Mouse (Mus musculus) midbrain, embryonic 11.5 days (tissue): ENCODE measurements at regions not wholly inside any gene's neighbourhood (a gene's known extent, or its start where the extent isn't known, plus 50 kb on each side); places are given as distances from the start of the nearest gene placed in this dataset.

Experiments
- ATAC-seq: fragments of 200-750 bp; cut with Nextera tagmentation; 2 replicates; pipeline ENCODE4 v1.8.0; 2017; ENCODE audit warnings: moderate TSS enrichment, moderate library complexity; ENCODE audit not compliant: low FRiP score
- DNase-seq: peaks from one replicate; pipeline ENCODE4 v3.0.0; 2015; ENCODE audit warnings: low spot score; ENCODE audit errors: missing footprints
- H3K27ac ChIP-seq: fragments of 300-500 bp; sonication (generic); 2 replicates; pipeline ENCODE4 v1.5.1; 2014; ENCODE audit warnings: low read depth, low read length
- H3K27me3 ChIP-seq: fragments of 300-500 bp; sonication (generic); 2 replicates; pipeline ENCODE4 v1.6.1; 2014; ENCODE audit warnings: mild to moderate bottlenecking, low read length, moderate library complexity, mixed read lengths; ENCODE audit not compliant: control insufficient read depth, insufficient read depth
- H3K36me3 ChIP-seq: fragments of 300-500 bp; sonication (generic); 2 replicates; pipeline ENCODE4 v1.6.1; 2014; ENCODE audit warnings: mild to moderate bottlenecking, low read length, moderate library complexity, mixed read lengths; ENCODE audit not compliant: control insufficient read depth, insufficient read depth
- H3K4me1 ChIP-seq: fragments of 300-500 bp; sonication (generic); 2 replicates; pipeline ENCODE4 v1.6.1; 2014; ENCODE audit warnings: low read length; ENCODE audit not compliant: control insufficient read depth, insufficient read depth
- H3K4me2 ChIP-seq: fragments of 300-500 bp; sonication (generic); 2 replicates; pipeline ENCODE4 v1.6.1; 2014; ENCODE audit warnings: mild to moderate bottlenecking, moderate library complexity
- H3K4me3 ChIP-seq: fragments of 300-500 bp; sonication (generic); 2 replicates; pipeline ENCODE4 v1.5.1; 2014; ENCODE audit warnings: low read depth, low read length
- H3K9ac ChIP-seq: fragments of 300-500 bp; sonication (generic); 2 replicates; pipeline ENCODE4 v1.6.1; 2014; ENCODE audit warnings: low read length
- H3K9me3 ChIP-seq: fragments of 300-500 bp; sonication (generic); 2 replicates; pipeline ENCODE4 v1.6.1; 2016; ENCODE audit warnings: low read length; ENCODE audit not compliant: control insufficient read depth
- WGBS: fragments of 180-500 bp; shearing (Covaris S2); extraction: QIAGEN DNeasy Blood & Tissue Kit; methylation state at CpG from one replicate; pipeline ENCODE4 v1.1.7; 2014; 5-methylcytosine and 5-hydroxymethylcytosine counted together

- no peak overlapping the region for H3K4me3 ChIP-seq
- 91% methylated on average over 4 of the region's 4 CpGs for WGBS
- no peak for DNase-seq
These were observed 408.8 kb upstream of the Ubash3b start for GRCm38 (mm10) chr9:41570262-41570661.

GRCm38 (mm10) chr9:41566496-41566895, 405.0 kb upstream of the Ubash3b start:
- Histone ChIP-seq H3K36me3 (no peaks in the 10 kb centered on the region), H3K4me2 (no peak overlapping the region), H3K9me3 (no peaks in the 10 kb centered on the region), H3K4me1 (peaks cover 2% of the 10 kb centered on the region; the same call in 1 of the 2 replicates), H3K27me3 (no peaks in the 10 kb centered on the region), H3K27ac (no peak overlapping the region), H3K9ac (no peak overlapping the region), H3K4me3 (no peak overlapping the region)
- WGBS: 75% methylated on average over 5 of the region's 5 CpGs
- DNase-seq (peak; percentile 79), ATAC-seq (no peak)

More at GRCm38 (mm10) chr9:41570262-41570661, 408.8 kb upstream of the Ubash3b start:
- Histone ChIP-seq H3K9me3 (no peaks in the 10 kb centered on the region), H3K27me3 (no peaks in the 10 kb centered on the region), H3K36me3 (no peaks in the 10 kb centered on the region), H3K9ac (no peak overlapping the region), H3K27ac (no peak overlapping the region), H3K4me1 (peaks cover 2% of the 10 kb centered on the region; the same call in 1 of the 2 replicates), H3K4me2 (no peak overlapping the region)
- ATAC-seq: no peak

GRCm38 (mm10) chr9:41565784-41566183, 404.3 kb upstream of the Ubash3b start:
- Histone ChIP-seq H3K4me3 (no peak overlapping the region), H3K9ac (no peak overlapping the region), H3K36me3 (no peaks in the 10 kb centered on the region), H3K4me2 (no peak overlapping the region), H3K9me3 (no peaks in the 10 kb centered on the region), H3K27me3 (no peaks in the 10 kb centered on the region), H3K27ac (no peak overlapping the region; the same call in 1 of the 2 replicates), H3K4me1 (peaks cover 2% of the 10 kb centered on the region; the same call in 1 of the 2 replicates)
- DNase-seq: peak; percentile 72
- ATAC-seq: no peak
- WGBS: 83% methylated on average over 7 of the region's 7 CpGs

- ATAC-seq (no peak), DNase-seq (no peak)
These were observed 401.9 kb upstream of the Ubash3b start for GRCm38 (mm10) chr9:41563376-41563775.

GRCm38 (mm10) chr9:41558456-41558855, 397.0 kb upstream of the Ubash3b start:
- Histone ChIP-seq H3K4me1 (no peaks in the 10 kb centered on the region), H3K4me3 (no peak overlapping the region), H3K36me3 (no peaks in the 10 kb centered on the region), H3K27me3 (no peaks in the 10 kb centered on the region), H3K9me3 (no peaks in the 10 kb centered on the region), H3K4me2 (no peak overlapping the region), H3K9ac (no peak overlapping the region), H3K27ac (no peak overlapping the region)
- WGBS: 98% methylated on average over 3 of the region's 3 CpGs
- ATAC-seq (no peak), DNase-seq (peak; percentile 53)

More at GRCm38 (mm10) chr9:41563376-41563775, 401.9 kb upstream of the Ubash3b start:
- Histone ChIP-seq H3K9ac (no peak overlapping the region), H3K9me3 (no peaks in the 10 kb centered on the region), H3K4me1 (peaks cover 2% of the 10 kb centered on the region; the same call in 1 of the 2 replicates), H3K27ac (no peak overlapping the region), H3K4me2 (no peak overlapping the region), H3K27me3 (no peaks in the 10 kb centered on the region), H3K4me3 (no peak overlapping the region), H3K36me3 (no peaks in the 10 kb centered on the region)
- 89% methylated on average over 2 of the region's 2 CpGs for WGBS

- no peak overlapping the region for H3K4me3 ChIP-seq
- H3K36me3 ChIP-seq: no peaks in the 10 kb centered on the region
- H3K27ac ChIP-seq: no peak overlapping the region
- no peaks in the 10 kb centered on the region for H3K9me3 ChIP-seq
- no peak overlapping the region for H3K9ac ChIP-seq
- WGBS: 90% methylated on average over 4 of the region's 4 CpGs
- no peak for ATAC-seq
- no peaks in the 10 kb centered on the region for H3K27me3 ChIP-seq
- H3K4me2 ChIP-seq: no peak overlapping the region
- H3K4me1 ChIP-seq: no peaks in the 10 kb centered on the region
- DNase-seq: peak; percentile 62
These were observed 395.4 kb upstream of the Ubash3b start for GRCm38 (mm10) chr9:41556888-41557287.

GRCm38 (mm10) chr9:41545776-41546175, 384.3 kb upstream of the Ubash3b start:
- WGBS: 83% methylated on average over 1 of the region's 1 CpGs

GRCm38 (mm10) chr9:41542511-41542910, 381.0 kb upstream of the Ubash3b start:
- H3K4me1 ChIP-seq: no peaks in the 10 kb centered on the region
- 91% methylated on average over 5 of the region's 5 CpGs for WGBS

More at GRCm38 (mm10) chr9:41545776-41546175, 384.3 kb upstream of the Ubash3b start:
- Histone ChIP-seq H3K27ac (no peak overlapping the region), H3K36me3 (no peaks in the 10 kb centered on the region), H3K4me3 (no peak overlapping the region), H3K9ac (no peak overlapping the region), H3K4me1 (no peaks in the 10 kb centered on the region), H3K9me3 (no peaks in the 10 kb centered on the region), H3K4me2 (no peak overlapping the region), H3K27me3 (no peaks in the 10 kb centered on the region)
- ATAC-seq (no peak), DNase-seq (peak; percentile 69)

GRCm38 (mm10) chr9:41541327-41541726, 379.8 kb upstream of the Ubash3b start:
- WGBS: 78% methylated on average over 6 of the region's 6 CpGs
- ATAC-seq (no peak), DNase-seq (no peak)
- Histone ChIP-seq H3K4me3 (no peak overlapping the region), H3K36me3 (no peaks in the 10 kb centered on the region), H3K4me2 (no peak overlapping the region), H3K27ac (no peak overlapping the region), H3K9me3 (no peaks in the 10 kb centered on the region), H3K4me1 (no peaks in the 10 kb centered on the region), H3K27me3 (no peaks in the 10 kb centered on the region), H3K9ac (no peak overlapping the region)

More at GRCm38 (mm10) chr9:41542511-41542910, 381.0 kb upstream of the Ubash3b start:
- H3K9me3 ChIP-seq: no peaks in the 10 kb centered on the region
- no peak overlapping the region for H3K4me2 ChIP-seq
- DNase-seq (no peak), ATAC-seq (no peak)
- no peaks in the 10 kb centered on the region for H3K27me3 ChIP-seq
- H3K9ac ChIP-seq: no peak overlapping the region
- no peak overlapping the region for H3K27ac ChIP-seq
- H3K36me3 ChIP-seq: no peaks in the 10 kb centered on the region
- no peak overlapping the region for H3K4me3 ChIP-seq
